Mouse (Mus musculus) lung, adult 2 months (tissue): ENCODE measurements around the gene Abcb6. TPM values are rescaled to one million over a fixed set of nuclear protein-coding genes. Genes with fewer than 3 reads are reported as not detected.

Source experiments
- DNase-seq: peaks from one replicate; pipeline ENCODE4 v3.0.0; 2022
- H3K4me1 ChIP-seq: fragments of 200-500 bp; 2 replicates; pipeline ENCODE4 v1.6.1; 2011; ENCODE audit warnings: low read length; ENCODE audit not compliant: control insufficient read depth, insufficient read depth
- H3K4me3 ChIP-seq: fragments of 200-500 bp; replicated peaks from 2 replicates; pipeline ENCODE3; 2011; ENCODE audit warnings: low read depth, mild to moderate bottlenecking, control low read depth, low read length; ENCODE audit errors: extremely low read depth
- CTCF ChIP-seq: fragments of 200-500 bp; IDR thresholded peaks from 2 replicates; pipeline ENCODE4 v1.5.1; 2011; ENCODE audit warnings: mild to moderate bottlenecking, low read length, control low read depth; ENCODE audit not compliant: insufficient read depth
- POLR2A ChIP-seq: fragments of 200-500 bp; IDR thresholded peaks from 2 replicates; pipeline ENCODE4 v1.6.1; 2011; ENCODE audit warnings: low read depth, mild to moderate bottlenecking, control low read depth, low read length, borderline replicate concordance; ENCODE audit errors: extremely low read depth
- WGBS: fragments of 180-500 bp; shearing (Covaris S2); methylation state at CpG from one replicate; pipeline ENCODE4 v1.1.7; 2018; 5-methylcytosine and 5-hydroxymethylcytosine counted together
- polyA plus RNA-seq: library from polyadenylated mRNA; depleted of rRNA; stranded (reverse); fragments of >200 nt; gene quantifications from 2 replicates; pipeline ENCODE4 v1.2.3, GENCODE M21; 2012; rRNA removed

Abcb6 gene
- polyA plus RNA-seq, 1 experiment: 18.7 TPM

DNA sequence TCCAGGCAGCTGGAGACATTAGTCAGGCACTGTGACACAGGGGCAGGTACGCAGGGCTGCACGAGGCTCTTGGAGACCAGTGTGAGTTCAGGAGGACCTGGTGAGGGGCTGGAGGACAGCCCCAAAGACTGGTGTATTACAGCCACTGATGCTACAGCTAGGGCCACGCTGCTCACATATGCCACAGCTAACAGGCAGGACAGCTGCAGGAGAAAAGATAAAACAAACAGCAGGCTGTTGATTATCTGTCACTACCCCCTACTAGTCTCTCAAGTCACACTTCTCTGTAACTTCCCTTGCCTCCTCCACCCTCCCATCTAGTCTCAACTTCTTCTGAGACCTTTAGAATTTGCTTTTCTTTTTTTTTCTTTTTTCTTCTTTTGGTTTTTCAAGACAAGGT lies 43.5 kb downstream of the Abcb6 start:
- DNase-seq: no peak
- Histone ChIP-seq H3K4me3 (no peak overlapping the region), H3K4me1 (peaks cover 3% of the 10 kb centered on the region; the same call in 1 of the 2 replicates)
- WGBS: 47% methylated on average over 3 of the region's 3 CpGs
- no peak for TF ChIP-seq CTCF

DNA sequence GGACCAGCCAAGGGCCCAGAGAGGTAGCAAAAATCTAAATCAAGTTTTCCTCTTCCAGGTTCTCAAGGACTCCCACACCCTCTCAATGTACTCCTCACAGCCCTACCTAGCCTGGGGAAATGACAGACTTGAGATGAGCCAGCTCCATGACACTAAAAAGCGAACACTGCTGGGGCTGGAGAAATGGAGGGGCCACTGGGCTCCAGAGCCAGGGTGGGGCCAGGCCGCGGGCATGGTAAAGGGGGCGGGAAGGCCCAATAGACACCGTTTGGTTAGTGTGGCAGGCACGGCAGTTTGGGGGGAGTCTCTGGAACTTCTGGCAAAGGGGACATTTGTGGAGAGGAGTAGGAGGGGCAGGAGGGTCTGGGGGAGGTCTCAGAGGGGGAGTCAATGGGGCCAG lies 43.9 kb downstream of the Abcb6 start:
- Histone ChIP-seq H3K4me3 (no peak overlapping the region), H3K4me1 (peaks cover 3% of the 10 kb centered on the region; the same call in 1 of the 2 replicates)
- DNase-seq: no peak
- 72% methylated on average over 6 of the region's 6 CpGs for WGBS
- TF ChIP-seq CTCF (no peak), POLR2A (no peak)

DNA sequence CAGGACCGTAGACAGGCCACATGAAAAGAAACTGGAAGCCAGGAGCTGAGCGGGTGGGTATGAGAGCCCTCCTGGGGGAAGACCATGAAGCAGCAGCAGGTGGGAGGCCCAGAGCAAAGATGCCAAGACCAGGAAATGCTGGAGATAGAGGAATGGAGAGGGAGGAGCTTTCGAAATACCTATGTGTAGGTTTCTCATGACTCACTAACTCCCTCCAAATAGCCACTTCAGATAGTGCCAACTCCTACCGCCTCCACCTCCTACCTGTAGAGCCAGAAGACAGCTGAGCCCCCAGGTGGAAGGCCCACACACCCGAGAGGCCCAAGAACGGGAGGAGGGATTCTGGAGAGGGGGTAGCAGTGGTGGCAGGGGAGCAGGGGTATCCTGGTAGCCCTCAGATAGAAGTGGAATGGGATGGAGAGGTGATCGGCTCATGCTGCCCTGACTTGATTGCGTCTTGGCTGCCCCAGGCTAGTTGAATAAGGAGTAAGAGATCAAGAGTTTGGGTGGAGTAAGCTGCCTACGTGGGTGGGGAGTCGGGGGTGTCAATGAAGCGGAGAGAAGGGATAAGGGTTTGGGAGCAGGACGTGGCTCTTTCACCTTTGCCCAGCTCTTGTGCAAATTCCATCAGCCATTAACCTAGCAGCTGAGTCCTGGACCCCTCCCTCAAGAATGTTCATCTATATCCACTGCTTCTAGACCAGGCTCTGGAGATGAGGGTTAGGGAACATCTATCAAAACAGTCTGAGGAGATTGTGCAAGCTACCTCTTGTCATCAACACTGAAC lies 46.6 kb downstream of the Abcb6 start, which contains the start of gene Slc23a3:
Gene Slc23a3 (minus strand): TSS at position 470 of the 787 bp plus-strand sequence.
- Histone ChIP-seq H3K4me1 (no peaks in the 10 kb centered on the region), H3K4me3 (no peak within 1 kb of the TSS)
- TF ChIP-seq POLR2A: no peak
- no peak for TF ChIP-seq CTCF
- no peak for DNase-seq
- 48% methylated on average over 12 of the region's 12 CpGs for WGBS

DNA sequence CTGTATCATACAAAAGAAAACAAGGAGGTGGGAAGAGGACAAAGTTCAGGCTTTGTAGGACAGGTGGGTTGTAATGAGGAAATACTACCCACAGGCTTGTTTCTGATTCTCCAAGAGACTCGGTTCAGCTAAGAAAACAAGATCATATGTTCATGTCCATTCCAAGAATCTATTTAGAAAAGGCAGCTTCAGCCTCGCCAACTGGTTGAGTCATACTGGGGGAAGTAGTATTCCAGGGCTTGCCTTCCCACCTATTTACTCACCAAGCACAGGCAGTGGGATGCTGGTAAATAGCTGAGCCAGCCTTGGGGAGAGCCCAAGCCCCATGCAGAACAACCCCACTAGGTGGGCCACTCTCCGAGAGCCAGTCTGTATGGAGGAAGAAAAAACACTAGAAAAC lies 51.6 kb downstream of the Abcb6 start:
- TF ChIP-seq CTCF (no peak), POLR2A (no peak)
- peaks cover 4% of the 10 kb centered on the region; the same call in 1 of the 2 replicates for H3K4me1 ChIP-seq
- no peak overlapping the region for H3K4me3 ChIP-seq
- no peak for DNase-seq
- WGBS: 69% methylated on average over 3 of the region's 3 CpGs

DNA sequence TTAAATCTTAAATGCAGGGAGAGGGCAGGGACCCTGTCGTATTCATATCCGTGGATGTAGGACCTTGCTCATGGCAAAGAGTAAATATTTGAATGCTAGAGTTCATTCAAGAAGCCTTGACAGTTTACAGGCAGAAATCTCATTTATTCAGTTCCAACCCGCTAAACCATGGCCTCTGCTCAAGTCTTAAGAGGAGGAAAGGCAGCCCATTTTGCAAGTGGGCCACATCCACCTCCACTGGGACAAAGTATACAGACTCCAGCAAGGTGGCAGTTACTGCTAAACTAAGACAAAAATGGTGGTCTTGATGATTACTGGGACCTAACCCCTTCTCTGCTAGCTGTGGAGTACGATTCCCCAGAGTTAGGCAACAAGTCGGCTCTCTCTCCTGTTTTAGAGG lies 54.8 kb downstream of the Abcb6 start:
- Histone ChIP-seq H3K4me3 (peak overlapping the region; percentile 93), H3K4me1 (peaks cover 4% of the 10 kb centered on the region; the same call in 1 of the 2 replicates)
- DNase-seq: no peak
- 25% methylated on average over 5 of the region's 5 CpGs for WGBS
- TF ChIP-seq CTCF: no peak
- TF ChIP-seq POLR2A: no peak

DNA sequence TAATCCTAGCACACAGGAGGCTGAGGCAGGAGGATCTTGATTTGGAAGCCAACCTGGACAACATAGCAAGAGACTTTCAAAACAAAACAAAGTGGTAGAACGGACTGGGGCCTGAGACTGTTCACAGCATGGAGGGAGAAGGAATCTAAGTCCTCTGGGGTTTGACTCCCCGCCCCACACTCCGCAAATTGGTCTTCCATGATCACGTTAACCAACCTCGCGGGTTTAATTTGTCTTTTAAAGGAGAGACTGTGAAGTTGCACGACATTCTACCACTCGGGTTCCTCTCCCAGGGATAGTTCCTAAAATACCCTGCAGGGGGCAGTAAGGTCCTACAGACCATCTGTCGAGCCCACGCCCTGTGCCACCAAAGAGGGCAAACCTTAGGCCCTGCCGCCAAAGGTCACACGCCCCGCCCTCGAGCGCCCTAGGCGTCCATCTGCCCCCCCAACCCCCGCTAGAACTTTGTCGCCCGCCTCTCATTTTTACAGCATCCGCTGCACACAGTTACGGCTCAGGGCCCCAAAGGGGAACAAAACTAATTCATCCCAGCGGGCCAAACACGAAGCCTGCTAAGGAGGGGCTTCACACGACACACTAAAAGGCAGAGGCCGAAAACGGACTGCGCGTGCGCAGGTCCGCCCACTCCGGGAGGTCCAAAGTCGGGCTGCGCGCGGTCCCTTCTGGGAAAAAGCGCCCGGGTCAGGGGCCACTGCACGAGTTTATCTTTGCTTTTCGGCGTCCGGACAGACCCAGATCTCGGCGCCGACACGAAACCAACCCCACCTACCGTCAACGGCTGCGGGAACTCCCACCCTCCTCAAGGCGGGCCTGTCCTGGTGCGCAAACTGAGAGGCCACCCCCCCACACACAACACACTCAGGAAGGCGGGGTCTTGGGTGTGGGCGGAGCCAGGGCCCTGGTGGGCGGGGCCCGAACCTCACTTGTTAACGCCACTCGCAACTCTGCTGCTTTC lies 55.6 kb downstream of the Abcb6 start, which contains the start of gene Nhej1:
Gene Nhej1 (minus strand): TSS at position 855 of the 976 bp plus-strand sequence.
- WGBS: 1% methylated on average over 56 of the region's 56 CpGs
- peak within 1 kb of the TSS; percentile 93 for H3K4me3 ChIP-seq
- DNase-seq: peak; percentile 95
- H3K4me1 ChIP-seq: peaks cover 4% of the 10 kb centered on the region; the same call in 1 of the 2 replicates
- TF ChIP-seq CTCF (peak; percentile 79), POLR2A (peak; percentile 84)

DNA sequence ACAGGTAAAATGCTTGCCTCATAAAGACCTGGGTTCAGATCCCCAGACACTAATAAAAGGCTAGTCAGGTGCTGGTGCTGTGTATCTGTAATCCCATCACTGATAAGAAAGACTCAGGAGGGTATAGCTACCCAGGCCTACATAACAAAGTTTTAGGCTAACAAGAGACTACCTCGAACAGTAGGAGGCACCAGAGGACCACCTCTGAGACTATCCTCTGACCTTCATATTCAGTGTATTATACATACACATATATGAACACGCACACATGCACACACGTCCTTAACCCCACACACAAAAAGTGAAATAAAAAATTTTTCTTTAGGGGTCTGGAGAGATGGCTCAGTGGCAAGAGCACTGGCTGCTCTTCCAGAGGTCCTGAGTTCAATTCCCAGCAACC lies 58.0 kb downstream of the Abcb6 start:
- peaks cover 4% of the 10 kb centered on the region; the same call in 1 of the 2 replicates for H3K4me1 ChIP-seq
- 79% methylated on average over 3 of the region's 3 CpGs for WGBS
- no peak for TF ChIP-seq CTCF
- TF ChIP-seq POLR2A: no peak
- DNase-seq: no peak
- H3K4me3 ChIP-seq: no peak overlapping the region

Other genes starting within 250 kb of the Abcb6 start
- gene Cfap65, start 244.8 kb downstream of the Abcb6 start, polyA plus RNA-seq: 23.0 and 27.7 TPM in 2 replicates
- gene Ihh, start 228.7 kb downstream of the Abcb6 start, polyA plus RNA-seq: 0.54 and 1.2 TPM in 2 replicates
- gene Nhej1, start 55.2 kb downstream of the Abcb6 start, polyA plus RNA-seq: 1.8 and 2.7 TPM in 2 replicates
- 1.4 and 2.0 TPM in 2 replicates for gene Slc23a3, start 46.5 kb downstream of the Abcb6 start, polyA plus RNA-seq
- gene Cnppd1, start 37.7 kb downstream of the Abcb6 start, polyA plus RNA-seq: 57.6 and 64.3 TPM in 2 replicates
- gene Retreg2, start 37.6 kb downstream of the Abcb6 start, polyA plus RNA-seq: 112 and 123 TPM in 2 replicates
- 59.4 and 68.0 TPM in 2 replicates for gene Zfand2b, start 11.7 kb downstream of the Abcb6 start, polyA plus RNA-seq
- gene Ankzf1, start 11.8 kb upstream of the Abcb6 start, polyA plus RNA-seq: 15.4 and 20.0 TPM in 2 replicates
- 65.7 and 73.3 TPM in 2 replicates for gene Atg9a, start 11.8 kb upstream of the Abcb6 start, polyA plus RNA-seq
- 8.8 and 15.4 TPM in 2 replicates for gene Glb1l, start 30.4 kb upstream of the Abcb6 start, polyA plus RNA-seq
- gene Stk16, start 30.4 kb upstream of the Abcb6 start, polyA plus RNA-seq: 130 and 140 TPM in 2 replicates
- 36.6 and 103 TPM in 2 replicates for gene Tuba4a, start 39.5 kb upstream of the Abcb6 start, polyA plus RNA-seq
- not detected in 2 replicates for gene A630095N17Rik, start 51.7 kb upstream of the Abcb6 start, polyA plus RNA-seq
- 54.5 and 56.1 TPM in 2 replicates for gene Dnajb2, start 56.0 kb upstream of the Abcb6 start, polyA plus RNA-seq
- gene Ptprn, start 84.1 kb upstream of the Abcb6 start, polyA plus RNA-seq: 2.1 and 2.5 TPM in 2 replicates
- gene Resp18, start 98.0 kb upstream of the Abcb6 start, polyA plus RNA-seq: 1.2 and 2.5 TPM in 2 replicates
- 104 and 129 TPM in 2 replicates for gene Dnpep, start 137.6 kb upstream of the Abcb6 start, polyA plus RNA-seq
- gene Des, start 179.9 kb upstream of the Abcb6 start, polyA plus RNA-seq: 107 and 185 TPM in 2 replicates
- 31.5 and 35.0 TPM in 2 replicates for gene Speg, start 194.9 kb upstream of the Abcb6 start, polyA plus RNA-seq